Mouse (Mus musculus) E14TG2a.4 (cell line): ENCODE results near the gene Ano10.

Source experiments
- CTCF ChIP-seq: conservative IDR thresholded peaks from 2 replicates; pipeline ENCODE4 v1.5.1; 2014; ENCODE audit warnings: low read length
- NANOG ChIP-seq: IDR thresholded peaks from 2 replicates; pipeline ENCODE4 v1.6.1; 2014; ENCODE audit warnings: borderline replicate concordance, low read length, mixed read lengths
- POU5F1 ChIP-seq: IDR thresholded peaks from 2 replicates; pipeline ENCODE4 v1.6.1; 2014; ENCODE audit warnings: low read length, borderline replicate concordance

DNA sequence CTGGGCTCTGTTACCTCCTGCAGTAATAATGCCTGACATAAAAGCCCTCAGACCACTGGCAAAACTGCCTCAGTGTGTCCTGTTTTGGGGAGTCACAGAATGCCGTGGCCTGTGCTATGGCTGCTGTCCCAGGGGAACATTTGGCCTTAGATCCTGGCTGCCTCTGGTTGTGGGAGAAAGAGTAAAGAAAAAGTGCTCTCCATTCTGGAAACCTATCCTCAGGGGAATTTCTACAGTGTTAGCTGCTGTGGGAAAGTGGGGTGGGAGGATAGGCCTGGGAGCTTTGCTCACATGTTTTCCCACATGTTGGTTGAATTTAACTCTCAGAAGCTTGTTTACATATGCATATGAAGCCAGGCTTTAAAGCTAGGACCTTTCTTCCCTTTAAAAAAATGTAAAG, 151.0 kb downstream of the Ano10 start:
- TF ChIP-seq CTCF, result no peak
- no peak for TF ChIP-seq POU5F1
- TF ChIP-seq NANOG, result no peak
